Mouse (Mus musculus) brain, embryonic 14.5 days (tissue): ENCODE measurements around the gene Cpz.

ENCODE experiments used
- CTCF ChIP-seq: fragments of 200-500 bp; IDR thresholded peaks from 2 replicates; pipeline ENCODE4 v1.5.1; 2012; ENCODE audit warnings: inconsistent platforms, mild to moderate bottlenecking, moderate library complexity, borderline replicate concordance; ENCODE audit not compliant: insufficient read depth, insufficient read length; ENCODE audit errors: extremely low read depth
- POLR2A ChIP-seq: fragments of 200-500 bp; IDR thresholded peaks from 2 replicates; pipeline ENCODE4 v1.6.1; 2012; ENCODE audit warnings: mild to moderate bottlenecking, inconsistent platforms, borderline replicate concordance; ENCODE audit not compliant: poor library complexity, insufficient read depth, insufficient read length, severe bottlenecking; ENCODE audit errors: extremely low read depth

- TF ChIP-seq CTCF = no peak
- TF ChIP-seq POLR2A = no peak
These were observed 20.5 kb downstream of the Cpz start for GRCm38 (mm10) chr5:35505016-35505415.
